In the genomic region with DNA sequence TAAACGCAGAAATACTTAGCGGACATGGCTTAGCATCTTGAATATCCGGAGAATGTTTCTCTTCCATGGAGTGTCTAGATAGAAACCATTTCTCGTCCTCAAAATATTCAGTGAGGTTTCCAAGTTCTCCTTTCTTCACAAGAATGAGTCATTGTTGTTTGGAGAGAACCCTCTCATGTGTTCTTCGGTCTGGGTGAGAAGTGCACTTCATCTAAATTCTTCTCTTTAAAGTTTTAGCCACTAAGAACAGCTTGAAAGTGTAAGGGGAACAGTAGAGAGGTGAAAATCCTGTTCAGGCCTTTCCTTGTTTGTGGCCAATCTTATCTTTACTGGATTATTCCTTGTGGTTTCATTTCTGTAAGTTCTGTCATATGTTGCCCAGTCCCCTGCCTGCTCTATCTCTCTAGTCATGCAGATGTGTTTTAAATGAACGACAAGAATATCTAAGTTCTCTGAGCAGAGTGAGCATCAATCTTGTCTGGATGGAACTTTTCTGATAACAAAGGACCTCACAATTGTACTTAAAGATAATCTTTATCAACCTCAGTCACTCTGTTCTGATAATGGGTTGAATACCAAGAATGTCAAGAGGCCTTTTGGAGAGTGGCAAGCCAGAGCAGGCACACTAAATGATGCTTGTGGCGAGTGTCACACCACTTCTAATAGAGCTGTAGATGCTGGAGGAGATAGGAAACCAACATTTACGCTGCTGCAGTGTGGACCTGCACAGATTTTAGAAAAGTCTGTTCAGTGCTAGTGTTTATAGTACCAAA, we compare ENCODE assay signal across 24 mouse cellular contexts.
A peak's percentile ranks its signal among the peaks of the same experiment; 100 is the strongest.
DNase-seq lines count a peak whose midpoint lies in the region; ATAC-seq and TF ChIP-seq lines count a peak whose summit lies in the region.
"Had no signal": no experiment of that assay in that cellular context is flagged by ENCODE, and none has a peak within 500 bp of the region (broad histone marks: within the 10 kb centered on the region; RNA-seq: fewer than 3 reads in every experiment).

No protein-coding gene starts in this region.

- peak overlapping the region; percentile 58 for H3K27ac ChIP-seq in lung, embryonic 15.5 days
- H3K27ac ChIP-seq in hindbrain, embryonic 10.5 days = no peak overlapping the region
- H3K27ac ChIP-seq in forebrain, embryonic 15.5 days (replicated peaks) = no peak overlapping the region
- H3K27ac ChIP-seq: embryonic facial prominence, embryonic 13.5 days; forebrain, embryonic 10.5 days; limb, embryonic 12.5 days; liver, embryonic 13.5 days; neural tube, embryonic 12.5 days; stomach, postnatal 0 days had no signal

- WGBS in lung, adult 2 months = 43% methylated on average over 8 of the region's 8 CpGs
- WGBS in lung, embryonic 15.5 days = 44% methylated on average over 8 of the region's 8 CpGs
- 89% methylated on average over 8 of the region's 8 CpGs for WGBS in hindbrain, embryonic 10.5 days
- 89% methylated on average over 8 of the region's 8 CpGs for WGBS in forebrain, embryonic 15.5 days

- ATAC-seq in lung, embryonic 15.5 days (ENCODE audit: borderline replicate concordance, extremely low read depth, low FRiP score, low TSS enrichment) = peak; percentile 70; the same call in 1 of the 2 replicates
- ATAC-seq in forebrain, embryonic 15.5 days (replicated peaks) = no peak
- ATAC-seq: activated CD4-positive, CD25-positive, alpha-beta regulatory T cell, adult 4 months; hindbrain, embryonic 16.5 days; midbrain, embryonic 16.5 days; Patski had no signal

- TF ChIP-seq CTCF in lung, adult 2 months (IDR thresholded peaks at IDR 0.05; ENCODE audit: insufficient read depth, low read length) = no peak

- H3K27me3 ChIP-seq in lung, embryonic 15.5 days = no peaks in the 10 kb centered on the region
- H3K27me3 ChIP-seq in hindbrain, embryonic 10.5 days (ENCODE audit: insufficient read depth, poor library complexity, severe bottlenecking) = no peaks in the 10 kb centered on the region
- no peaks in the 10 kb centered on the region for H3K27me3 ChIP-seq in forebrain, embryonic 15.5 days
- H3K27me3 ChIP-seq: embryonic facial prominence, embryonic 13.5 days; limb, embryonic 12.5 days; liver, embryonic 13.5 days; neural tube, embryonic 12.5 days; Patski had no signal

- H3K36me3 ChIP-seq in lung, embryonic 15.5 days = no peaks in the 10 kb centered on the region
- H3K36me3 ChIP-seq in hindbrain, embryonic 10.5 days = no peaks in the 10 kb centered on the region
- no peaks in the 10 kb centered on the region for H3K36me3 ChIP-seq in forebrain, embryonic 15.5 days
- H3K36me3 ChIP-seq: embryonic facial prominence, embryonic 13.5 days; forebrain, embryonic 10.5 days; limb, embryonic 12.5 days; liver, embryonic 13.5 days; neural tube, embryonic 12.5 days had no signal

- peaks cover 3% of the 10 kb centered on the region for H3K4me1 ChIP-seq in lung, adult 2 months (ENCODE audit: control insufficient read depth, insufficient read depth, low read length)
- 0 out of 2 replicates have a peak, but pooled peaks cover 5% of the 10 kb centered on the region for H3K4me1 ChIP-seq in lung, embryonic 15.5 days
- H3K4me1 ChIP-seq in hindbrain, embryonic 10.5 days (replicated peaks) = no peaks in the 10 kb centered on the region
- H3K4me1 ChIP-seq in forebrain, embryonic 15.5 days = no peaks in the 10 kb centered on the region
- H3K4me1 ChIP-seq: embryonic facial prominence, embryonic 13.5 days; forebrain, embryonic 10.5 days; limb, embryonic 12.5 days; liver, embryonic 13.5 days; neural tube, embryonic 12.5 days had no signal

- H3K9ac ChIP-seq in lung, embryonic 15.5 days = no peak overlapping the region
- no peak overlapping the region for H3K9ac ChIP-seq in forebrain, embryonic 15.5 days (replicated peaks)
- H3K9ac ChIP-seq: embryonic facial prominence, embryonic 13.5 days; limb, embryonic 12.5 days; liver, embryonic 13.5 days; neural tube, embryonic 12.5 days had no signal

- peak overlapping the region; percentile 2; the same call in 1 of the 2 replicates for H3K4me2 ChIP-seq in lung, embryonic 15.5 days
- no peak overlapping the region for H3K4me2 ChIP-seq in forebrain, embryonic 15.5 days (replicated peaks)
- H3K4me2 ChIP-seq: embryonic facial prominence, embryonic 13.5 days; limb, embryonic 12.5 days; liver, embryonic 13.5 days; neural tube, embryonic 12.5 days had no signal

- peak; percentile 32 to 44 for DNase-seq in lung, adult 18-20 months
- DNase-seq in lung, adult 2 months = no peak
- peak; percentile 33 for DNase-seq in NIH3T3 (ENCODE audit: low read depth)
- DNase-seq in hindbrain, embryonic 10.5 days (ENCODE audit: low spot score) = no peak
- no peak for DNase-seq in urinary bladder, adult 2 months (ENCODE audit: low spot score)
- DNase-seq: adrenal gland, postnatal 36 days; cerebellum, adult 9-10 months; gastrocnemius, postnatal 36 days; kidney, adult 11 months; kidney, postnatal 10 days; layer of hippocampus, adult 9-11 months; liver, embryonic 13.5 days; thymus, postnatal 14 days had no signal

- TF ChIP-seq POLR2A in lung, adult 2 months (IDR thresholded peaks at IDR 0.05; ENCODE audit: borderline replicate concordance, extremely low read depth, low read depth, low read length) = no peak

- no peaks in the 10 kb centered on the region for H3K9me3 ChIP-seq in lung, embryonic 15.5 days
- no peaks in the 10 kb centered on the region for H3K9me3 ChIP-seq in hindbrain, embryonic 10.5 days
- no peaks in the 10 kb centered on the region for H3K9me3 ChIP-seq in forebrain, embryonic 15.5 days
- H3K9me3 ChIP-seq: embryonic facial prominence, embryonic 13.5 days; forebrain, embryonic 10.5 days; limb, embryonic 12.5 days; liver, embryonic 13.5 days; neural tube, embryonic 12.5 days had no signal

- no peak overlapping the region for H3K4me3 ChIP-seq in lung, adult 2 months (replicated peaks; ENCODE audit: extremely low read depth, low read depth, low read length)
- H3K4me3 ChIP-seq in lung, embryonic 15.5 days = no peak overlapping the region
- H3K4me3 ChIP-seq in hindbrain, embryonic 10.5 days = no peak overlapping the region
- no peak overlapping the region for H3K4me3 ChIP-seq in forebrain, embryonic 15.5 days
- H3K4me3 ChIP-seq: embryonic facial prominence, embryonic 13.5 days; forebrain, embryonic 10.5 days; limb, embryonic 12.5 days; liver, embryonic 13.5 days; neural tube, embryonic 12.5 days had no signal

Comparison
In these comparisons a context has a peak if more than half of its experiments do, and no peak if none do; other contexts are left out.
1. DNase-seq: peak in lung, adult 18-20 months (2 of 2) and NIH3T3 (single experiment); none in lung, adult 2 months (single experiment), hindbrain, embryonic 10.5 days (single experiment) and urinary bladder, adult 2 months (single experiment).